Mouse (Mus musculus) hindbrain, embryonic 11.5 days (tissue): Measurements from ENCODE around the gene Cbx1. TPM values are rescaled to one million over a fixed set of nuclear protein-coding genes. Genes with fewer than 3 reads are reported as not detected.
"Not testable (repeated sequence)": the region's sequence is repeated elsewhere in the genome, so short reads cannot be mapped to it uniquely, and the experiment has no call there.

Experiments
- ATAC-seq: fragments of 200-750 bp; cut with Nextera tagmentation; 2 replicates; pipeline ENCODE4 v1.8.0; 2017; ENCODE audit warnings: mild to moderate bottlenecking, moderate TSS enrichment, moderate library complexity; ENCODE audit not compliant: low FRiP score
- DNase-seq: peaks from one replicate; pipeline ENCODE4 v3.0.0-alpha.2; 2015; ENCODE audit warnings: low spot score
- H3K27ac ChIP-seq: fragments of 300-500 bp; sonication (generic); 2 replicates; pipeline ENCODE4 v1.5.1; 2014; ENCODE audit warnings: mild to moderate bottlenecking, low read depth, low read length
- H3K27me3 ChIP-seq: fragments of 300-500 bp; sonication (generic); 2 replicates; pipeline ENCODE4 v1.6.1; 2014; ENCODE audit warnings: mild to moderate bottlenecking, low read length, moderate library complexity, mixed read lengths; ENCODE audit not compliant: control insufficient read depth, insufficient read depth
- H3K36me3 ChIP-seq: fragments of 300-500 bp; sonication (generic); 2 replicates; pipeline ENCODE4 v1.6.1; 2014; ENCODE audit warnings: mild to moderate bottlenecking, low read length, moderate library complexity, mixed read lengths; ENCODE audit not compliant: control insufficient read depth, insufficient read depth
- H3K4me1 ChIP-seq: fragments of 300-500 bp; sonication (generic); replicated peaks from 2 replicates; pipeline ENCODE4 v1.6.1; 2014; ENCODE audit warnings: low read length, mixed read lengths; ENCODE audit not compliant: control insufficient read depth, insufficient read depth
- H3K4me2 ChIP-seq: fragments of 300-500 bp; sonication (generic); replicated peaks from 2 replicates; pipeline ENCODE4 v1.6.1; 2014; ENCODE audit warnings: mild to moderate bottlenecking, low read depth, low read length
- H3K4me3 ChIP-seq: fragments of 300-500 bp; sonication (generic); 2 replicates; pipeline ENCODE4 v1.5.1; 2014; ENCODE audit warnings: low read depth, low read length
- H3K9ac ChIP-seq: fragments of 300-500 bp; sonication (generic); 2 replicates; pipeline ENCODE4 v1.6.1; 2014; ENCODE audit warnings: low read depth, low read length
- H3K9me3 ChIP-seq: fragments of 300-500 bp; sonication (generic); 2 replicates; pipeline ENCODE4 v1.6.1; 2016; ENCODE audit warnings: low read length; ENCODE audit not compliant: control insufficient read depth
- WGBS: fragments of 180-500 bp; shearing (Covaris S2); extraction: QIAGEN DNeasy Blood & Tissue Kit; methylation state at CpG from one replicate; pipeline ENCODE4 v1.1.7; 2014; 5-methylcytosine and 5-hydroxymethylcytosine counted together
- polyA plus RNA-seq: library from polyadenylated mRNA; unstranded; fragments of >200 nt; fragmentation: Nextera tagmentation; extraction: Ambion mirVana; gene quantifications from 2 replicates; pipeline ENCODE4 v1.2.1, GENCODE M21; 2014

The Cbx1 gene
- polyA plus RNA-seq, 1 experiment from 2014 or later: 158 TPM

- WGBS: 71% methylated on average over 10 of the region's 10 CpGs
Measured at GRCm38 (mm10) chr11:96778061-96778627, 10.8 kb upstream of the Cbx1 start.

GRCm38 (mm10) chr11:96780306-96780705 is 8.6 kb upstream of the Cbx1 start:
- DNase-seq: no peak
- Histone ChIP-seq H3K4me3 (no peak overlapping the region), H3K36me3 (no peaks in the 10 kb centered on the region), H3K27ac (no peak overlapping the region), H3K27me3 (no peaks in the 10 kb centered on the region), H3K4me1 (peaks cover 2% of the 10 kb centered on the region; the same call in 1 of the 2 replicates), H3K4me2 (no peak overlapping the region), H3K9ac (no peak overlapping the region), H3K9me3 (no peaks in the 10 kb centered on the region)
- WGBS: 74% methylated on average over 5 of the region's 5 CpGs
- ATAC-seq: no peak

More at GRCm38 (mm10) chr11:96778061-96778627, 10.8 kb upstream of the Cbx1 start:
- not testable (repeated sequence) for H3K27me3 ChIP-seq, H3K4me1 ChIP-seq, DNase-seq, ATAC-seq, H3K27ac ChIP-seq, H3K9me3 ChIP-seq, H3K36me3 ChIP-seq, H3K9ac ChIP-seq
- H3K4me2 ChIP-seq: peak overlapping the region; percentile 35; the same call in 1 of the 2 replicates
- peak overlapping the region; percentile 69; the same call in 1 of the 2 replicates for H3K4me3 ChIP-seq

GRCm38 (mm10) chr11:96781425-96781824 is 7.5 kb upstream of the Cbx1 start:
- no peak for ATAC-seq
- H3K27ac ChIP-seq: no peak overlapping the region
- no peaks in the 10 kb centered on the region for H3K36me3 ChIP-seq
- 73% methylated on average over 2 of the region's 2 CpGs for WGBS
- peaks cover 2% of the 10 kb centered on the region; the same call in 1 of the 2 replicates for H3K4me1 ChIP-seq
- H3K27me3 ChIP-seq: no peaks in the 10 kb centered on the region
- no peak overlapping the region for H3K4me3 ChIP-seq
- no peak overlapping the region for H3K9ac ChIP-seq
- H3K9me3 ChIP-seq: no peaks in the 10 kb centered on the region
- no peak for DNase-seq
- H3K4me2 ChIP-seq: no peak overlapping the region

DNA sequence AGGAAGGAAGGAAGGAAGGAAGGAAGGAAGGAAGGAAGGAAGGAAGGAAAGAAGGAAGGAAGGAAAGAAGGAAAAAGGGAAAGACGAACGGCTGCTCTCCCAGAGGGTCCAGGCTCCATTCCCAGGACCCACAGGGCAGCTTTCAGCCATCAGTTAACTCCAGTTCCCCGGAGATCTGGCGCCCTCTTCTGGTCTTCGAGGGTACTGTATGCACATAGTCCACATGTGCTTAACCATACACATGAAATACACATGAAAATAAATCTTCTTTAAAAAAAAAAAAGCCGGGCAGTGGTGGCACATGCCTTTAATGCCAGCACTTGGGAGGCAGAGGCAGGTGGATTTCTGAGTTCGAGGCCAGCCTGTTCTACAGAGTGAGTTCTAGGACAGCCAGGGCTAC is 4.1 kb upstream of the Cbx1 start:
- H3K36me3 ChIP-seq, H3K9me3 ChIP-seq, H3K27me3 ChIP-seq, H3K4me2 ChIP-seq, ATAC-seq, H3K4me1 ChIP-seq, H3K4me3 ChIP-seq, H3K27ac ChIP-seq, H3K9ac ChIP-seq: not testable (repeated sequence)
- peak; percentile 88 for DNase-seq
- WGBS: 19% methylated on average over 7 of the region's 7 CpGs

GRCm38 (mm10) chr11:96786731-96787450 is 2.0 kb upstream of the Cbx1 start:
- no peak for DNase-seq
- Histone ChIP-seq H3K27ac (no peak overlapping the region), H3K9me3 (no peaks in the 10 kb centered on the region), H3K36me3 (no peaks in the 10 kb centered on the region), H3K4me2 (no peak overlapping the region), H3K27me3 (no peaks in the 10 kb centered on the region), H3K4me1 (0 out of 2 replicates have a peak, but pooled peaks cover 3% of the 10 kb centered on the region), H3K9ac (no peak overlapping the region), H3K4me3 (no peak overlapping the region)
- 29% methylated on average over 9 of the region's 9 CpGs for WGBS
- no peak for ATAC-seq

- 8% methylated on average over 5 of the region's 5 CpGs for WGBS
- H3K4me2 ChIP-seq: peak overlapping the region; percentile 81
- DNase-seq (peak; percentile 34), ATAC-seq (no peak)
- peak overlapping the region; percentile 98 for H3K9ac ChIP-seq
- H3K4me1 ChIP-seq: 0 out of 2 replicates have a peak, but pooled peaks cover 3% of the 10 kb centered on the region
- no peak overlapping the region for H3K27ac ChIP-seq
- H3K27me3 ChIP-seq: no peaks in the 10 kb centered on the region
- H3K36me3 ChIP-seq: no peaks in the 10 kb centered on the region
- H3K9me3 ChIP-seq: no peaks in the 10 kb centered on the region
- peak overlapping the region; percentile 97 for H3K4me3 ChIP-seq
Measured at GRCm38 (mm10) chr11:96789990-96790389, 1.1 kb downstream of the Cbx1 start.

DNA sequence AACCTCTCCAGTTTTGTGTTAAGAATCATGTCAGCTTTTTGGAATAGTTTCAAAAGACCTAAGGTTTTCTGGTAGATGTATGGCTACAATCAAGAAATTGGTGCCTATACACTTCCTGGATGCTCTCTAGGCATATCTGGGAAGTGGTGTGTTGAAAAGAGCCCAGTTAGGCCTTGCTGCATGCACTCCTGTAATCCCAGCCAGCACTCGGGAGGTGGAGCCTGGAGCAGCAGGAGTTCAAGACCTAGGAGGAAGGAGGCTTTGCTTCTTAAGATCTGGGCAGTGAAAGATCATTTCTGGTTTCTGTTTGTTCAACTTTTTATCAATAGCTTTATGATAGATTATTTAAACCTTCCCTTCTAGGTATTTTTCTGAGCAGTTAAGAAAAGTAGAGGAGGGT is 1.8 kb downstream of the Cbx1 start:
- Histone ChIP-seq H3K4me3 (peak overlapping the region; percentile 97; the same call in 1 of the 2 replicates), H3K9me3 (no peaks in the 10 kb centered on the region), H3K36me3 (no peaks in the 10 kb centered on the region), H3K9ac (0 out of 2 replicates have a peak overlapping the region, but pooled peaks have one; percentile 98), H3K27ac (no peak overlapping the region), H3K4me1 (0 out of 2 replicates have a peak, but pooled peaks cover 3% of the 10 kb centered on the region), H3K4me2 (peak overlapping the region; percentile 81; the same call in 1 of the 2 replicates), H3K27me3 (no peaks in the 10 kb centered on the region)
- WGBS: 12% methylated on average over 1 of the region's 1 CpGs
- ATAC-seq (no peak), DNase-seq (no peak)

- Histone ChIP-seq H3K27ac (no peak overlapping the region), H3K4me3 (no peak overlapping the region), H3K4me1 (no peaks in the 10 kb centered on the region), H3K4me2 (no peak overlapping the region), H3K9ac (no peak overlapping the region), H3K9me3 (no peaks in the 10 kb centered on the region), H3K27me3 (no peaks in the 10 kb centered on the region), H3K36me3 (no peaks in the 10 kb centered on the region)
- DNase-seq (no peak), ATAC-seq (no peak)
- WGBS: 97% methylated on average over 13 of the region's 13 CpGs
Measured at GRCm38 (mm10) chr11:96795491-96795890, 6.6 kb downstream of the Cbx1 start.

DNA sequence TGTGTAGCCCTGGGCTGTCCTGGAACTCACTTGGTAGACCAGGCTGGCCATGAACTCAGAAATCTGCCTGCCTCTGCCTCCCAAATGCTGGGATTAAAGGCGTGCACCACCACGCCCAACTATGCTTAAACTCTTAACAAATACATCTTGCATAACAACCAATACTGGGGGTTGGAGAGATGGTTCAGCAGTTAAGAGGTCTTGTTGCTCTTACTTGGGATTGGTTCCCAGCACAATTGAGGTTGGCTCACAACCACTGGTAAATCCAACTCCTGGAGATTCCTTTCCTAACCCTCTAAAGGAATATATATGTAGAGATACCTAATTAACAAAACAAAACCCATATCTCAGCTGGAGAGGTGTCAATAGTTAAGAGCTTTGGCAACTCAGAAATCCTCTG is 7.2 kb downstream of the Cbx1 start:
- no peak for DNase-seq
- Histone ChIP-seq H3K27me3 (no peaks in the 10 kb centered on the region), H3K4me1 (no peaks in the 10 kb centered on the region), H3K4me2 (no peak overlapping the region), H3K9ac (no peak overlapping the region), H3K36me3 (no peaks in the 10 kb centered on the region), H3K4me3 (no peak overlapping the region), H3K9me3 (no peaks in the 10 kb centered on the region), H3K27ac (no peak overlapping the region)
- ATAC-seq: no peak
- 97% methylated on average over 2 of the region's 2 CpGs for WGBS
